Mouse (Mus musculus): Measurements from ENCODE around the gene Wwtr1.

DNA sequence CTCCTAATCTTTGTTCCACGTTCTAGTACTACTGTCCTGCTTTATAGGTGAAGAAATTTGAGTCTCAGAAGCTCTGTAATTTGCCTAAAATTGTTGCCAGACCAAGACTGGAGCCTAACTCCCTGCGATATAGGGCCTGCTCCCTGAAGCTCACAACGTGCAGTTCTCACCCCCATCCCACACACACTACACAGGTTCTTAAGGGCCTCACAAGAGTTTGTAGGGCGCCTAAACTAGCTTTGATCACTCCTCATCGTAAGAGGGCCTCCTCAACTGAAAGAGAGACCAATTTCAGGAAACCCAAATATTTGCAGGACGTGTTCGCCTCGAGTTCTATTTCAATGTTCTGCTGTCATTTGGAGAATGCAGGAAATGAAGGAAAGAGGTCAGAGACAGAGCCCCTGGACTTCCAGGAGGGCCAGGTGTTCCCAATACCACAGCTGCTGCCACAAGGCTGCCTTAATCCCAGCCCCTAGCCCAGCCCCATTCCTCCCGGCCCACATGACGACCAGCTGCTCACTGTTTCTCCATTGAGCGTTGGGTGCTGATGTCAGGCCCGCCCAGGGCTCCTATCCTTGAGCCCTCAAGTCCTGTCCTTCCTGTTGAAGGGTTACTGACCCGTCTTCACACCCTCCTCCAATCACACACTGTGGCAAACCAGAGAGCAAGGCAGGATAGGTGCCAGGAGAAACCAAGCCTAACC, 40.1 kb downstream of the Wwtr1 start:
- no peak for TF ChIP-seq CTCF (IDR thresholded peaks at IDR 0.05; ENCODE audit: borderline replicate concordance, extremely low read depth, insufficient read depth, insufficient read length)
- TF ChIP-seq POLR2A (IDR thresholded peaks at IDR 0.05; ENCODE audit: borderline replicate concordance, extremely low read depth, insufficient read depth, insufficient read length, poor library complexity, severe bottlenecking) = no peak

All from brain, embryonic 14.5 days (tissue).